Mouse (Mus musculus) cerebellum, adult 2 months (tissue): ENCODE results near the gene Sirpa.

Source experiments
- CTCF ChIP-seq: fragments of 200-500 bp; IDR thresholded peaks from 2 replicates; pipeline ENCODE4 v1.5.1; 2011; ENCODE audit warnings: low read depth, mild to moderate bottlenecking, control low read depth, low read length, moderate library complexity, borderline replicate concordance; ENCODE audit not compliant: insufficient read depth
- POLR2A ChIP-seq: fragments of 200-500 bp; IDR thresholded peaks from 2 replicates; pipeline ENCODE4 v1.6.1; 2011; ENCODE audit warnings: low read length, control low read depth, borderline replicate concordance; ENCODE audit not compliant: insufficient read depth

DNA sequence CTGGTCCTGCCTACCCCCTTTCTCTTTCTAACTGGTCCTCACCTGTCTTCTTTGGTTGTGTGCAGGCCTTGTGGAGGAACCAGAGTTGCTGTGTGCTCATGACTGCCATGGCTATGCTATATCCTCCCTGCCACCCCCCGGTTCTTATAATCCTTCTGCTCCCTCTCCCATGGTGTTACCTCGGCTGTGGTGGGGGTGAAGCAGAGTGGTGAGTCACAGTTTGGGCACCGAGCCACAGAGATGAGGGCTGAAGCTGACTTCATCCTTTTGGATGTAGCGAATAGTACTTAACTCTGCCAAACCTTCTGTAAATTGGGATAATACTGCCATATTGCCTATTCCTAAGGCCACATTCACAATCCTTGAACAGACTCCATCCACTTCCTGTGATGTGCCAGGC is 12.0 kb upstream of the Sirpa start:
- TF ChIP-seq CTCF (no peak), POLR2A (no peak)
